Mouse (Mus musculus): ENCODE results near the gene Olfm2. TPM values are rescaled to one million over a fixed set of nuclear protein-coding genes. Genes with fewer than 3 reads are reported as not detected.

Gene Olfm2
- total and polyA plus RNA-seq, 3 experiments = 0.08 to 0.47 TPM; not detected in 1

GRCm38 (mm10) chr9:20785055-20785454, 38.9 kb upstream of the Olfm2 start (continued):
- no peak for TF ChIP-seq USF1 (IDR thresholded peaks at IDR 0.05; ENCODE audit: low read depth, low read length)
- TF ChIP-seq NELFE (IDR thresholded peaks at IDR 0.05; ENCODE audit: low read depth, low read length) = no peak
- TF ChIP-seq JUN (IDR thresholded peaks at IDR 0.05; ENCODE audit: insufficient read depth, low read depth, low read length) = no peak
- no peak for TF ChIP-seq GABPA (IDR thresholded peaks at IDR 0.05; ENCODE audit: insufficient replicate concordance, low read depth, low read length)
- TF ChIP-seq USF2 (conservative IDR thresholded peaks at IDR 0.05; ENCODE audit: low read depth, low read length) = no peak
- no peak for TF ChIP-seq CTCF (conservative IDR thresholded peaks at IDR 0.05 in 1 of 2, IDR thresholded peaks at IDR 0.05 in 1 of 2; ENCODE audit: low read depth in 2 of 2, low read length in 2 of 2)

DNA sequence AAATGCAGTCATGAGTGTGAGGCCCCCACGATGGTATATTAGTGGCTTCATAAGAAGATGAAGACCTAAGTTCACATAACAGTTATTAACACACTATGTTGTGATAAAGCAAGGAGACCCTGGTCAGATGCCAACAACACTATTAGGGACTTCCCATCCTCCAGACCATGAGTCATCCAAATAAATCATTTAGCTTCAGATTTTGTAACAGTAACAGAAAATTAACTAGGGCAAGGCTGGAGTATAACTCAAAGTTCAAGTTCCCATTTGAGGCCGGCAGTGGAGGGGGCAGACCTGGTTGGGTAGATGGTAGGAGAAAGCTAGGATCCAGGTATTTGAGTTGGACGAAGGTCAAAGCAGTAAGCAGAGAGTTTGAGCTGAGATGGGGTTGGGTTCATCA, 35.1 kb upstream of the Olfm2 start:
- H3K79me2 ChIP-seq (replicated peaks; ENCODE audit: control insufficient read depth, extremely low read depth, insufficient read depth, poor library complexity, severe bottlenecking) = no peaks in the 10 kb centered on the region
- no peak for TF ChIP-seq IRF4 (IDR thresholded peaks at IDR 0.05; ENCODE audit: low read depth, low read length)
- no peak for TF ChIP-seq TBP (conservative IDR thresholded peaks at IDR 0.05; ENCODE audit: low read depth, low read length)
- no peak for TF ChIP-seq CHD1 (IDR thresholded peaks at IDR 0.05; ENCODE audit: low read depth, low read length)
- no peak for TF ChIP-seq POLR2AphosphoS2 (IDR thresholded peaks at IDR 0.05; ENCODE audit: low read depth, low read length)
- TF ChIP-seq E2F4 (IDR thresholded peaks at IDR 0.05; ENCODE audit: insufficient replicate concordance, low read depth, low read length) = no peak
- no peak for TF ChIP-seq UBTF (IDR thresholded peaks at IDR 0.05; ENCODE audit: low read depth, low read length)
- no peak for TF ChIP-seq MAX (IDR thresholded peaks at IDR 0.05; ENCODE audit: low read length)
- no peak for TF ChIP-seq EP300 (IDR thresholded peaks at IDR 0.05; ENCODE audit: low read length)
- no peak for TF ChIP-seq RAD21 (IDR thresholded peaks at IDR 0.05; ENCODE audit: low read depth, low read length)
- no peak for TF ChIP-seq ZNF384 (IDR thresholded peaks at IDR 0.05; ENCODE audit: low read depth, low read length)
- TF ChIP-seq RCOR1 (conservative IDR thresholded peaks at IDR 0.05; ENCODE audit: low read depth, low read length) = no peak
- no peak for TF ChIP-seq SMC3 (IDR thresholded peaks at IDR 0.05; ENCODE audit: low read depth, low read length)
- TF ChIP-seq MXI1 (IDR thresholded peaks at IDR 0.05; ENCODE audit: low read depth, low read length) = no peak
- no peak for TF ChIP-seq MYC (IDR thresholded peaks at IDR 0.05; ENCODE audit: low read depth, low read length)
- no peak for TF ChIP-seq JUND (conservative IDR thresholded peaks at IDR 0.05; ENCODE audit: low read depth, low read length)
- TF ChIP-seq MEF2A (IDR thresholded peaks at IDR 0.05; ENCODE audit: borderline replicate concordance, low read depth, low read length) = no peak
- TF ChIP-seq PAX5 (IDR thresholded peaks at IDR 0.05; ENCODE audit: low read length) = no peak
- TF ChIP-seq GABPA (IDR thresholded peaks at IDR 0.05; ENCODE audit: insufficient replicate concordance, low read depth, low read length) = no peak
- no peak overlapping the region for H3K9ac ChIP-seq (ENCODE audit: insufficient read depth, low read depth)
- DNase-seq (ENCODE audit: extremely low read depth) = no peak
- H3K27me3 ChIP-seq (replicated peaks) = peaks cover 79% of the 10 kb centered on the region
- H3K4me1 ChIP-seq (ENCODE audit: control insufficient read depth in 1 of 2, insufficient read depth in 2 of 2) = no peaks in the 10 kb centered on the region
- no peaks in the 10 kb centered on the region for H3K36me3 ChIP-seq (replicated peaks in 1 of 2; ENCODE audit: control insufficient read depth in 1 of 2, insufficient read depth in 1 of 2, low read length in 1 of 2)
- in situ Hi-C loops (cut with MboI; ENCODE audit: low pct_ligation_motif_present, low pct_unique_long_range_greater_than_20kb, low sequenced_read_pairs) (no loop called here), dilution Hi-C loops (cut with MboI; ENCODE audit: extremely low pct_ligation_motif_present, extremely low pct_unique_long_range_greater_than_20kb, low sequenced_read_pairs) (no loop called here)
- H3K27ac ChIP-seq (ENCODE audit: insufficient read depth, low read depth) = no peak overlapping the region
- H3K9me3 ChIP-seq (replicated peaks; ENCODE audit: low read length) = peaks cover 10% of the 10 kb centered on the region
- H3K4me3 ChIP-seq (replicated peaks in 1 of 3; ENCODE audit: low read depth in 2 of 3, low read length in 2 of 3, poor library complexity in 1 of 3) = no peak overlapping the region
- no peak overlapping the region for H3K4me2 ChIP-seq (ENCODE audit: insufficient read depth, low read depth, poor library complexity, severe bottlenecking)
